Comparison of ENCODE assay signal across 8 mouse cellular contexts in genomic region chr6:86526961-86527740, GRCm38 (mm10). TPM values are rescaled to one million over a fixed set of nuclear protein-coding genes. Genes with fewer than 3 reads are reported as not detected.
DNase-seq lines count a peak whose midpoint lies in the region; ATAC-seq lines count a peak whose summit lies in the region.

No protein-coding gene starts in this region.

- no peaks in the 10 kb centered on the region for H3K9me3 ChIP-seq in forebrain, embryonic 12.5 days
- no peaks in the 10 kb centered on the region for H3K9me3 ChIP-seq in hindbrain, embryonic 14.5 days (ENCODE audit: control insufficient read depth, low read length)
- H3K9me3 ChIP-seq in liver, embryonic 11.5 days (ENCODE audit: control insufficient read depth, low read length) = no peaks in the 10 kb centered on the region
- H3K9me3 ChIP-seq in stomach, embryonic 16.5 days (replicated peaks; ENCODE audit: control insufficient read depth, low read length) = no peaks in the 10 kb centered on the region

- H3K9ac ChIP-seq in forebrain, embryonic 12.5 days = peak overlapping the region; percentile 99
- peak overlapping the region; percentile 90 for H3K9ac ChIP-seq in hindbrain, embryonic 14.5 days
- peak overlapping the region; percentile 99 for H3K9ac ChIP-seq in liver, embryonic 11.5 days (ENCODE audit: low read depth, low read length)
- peak overlapping the region; percentile 99 for H3K9ac ChIP-seq in stomach, embryonic 16.5 days (ENCODE audit: low read length)

- peak overlapping the region; percentile 100 for H3K27ac ChIP-seq in forebrain, embryonic 12.5 days
- H3K27ac ChIP-seq in hindbrain, embryonic 14.5 days = peak overlapping the region; percentile 100
- H3K27ac ChIP-seq in liver, embryonic 11.5 days (ENCODE audit: low read depth, low read length) = peak overlapping the region; percentile 99
- peak overlapping the region; percentile 100 for H3K27ac ChIP-seq in stomach, embryonic 16.5 days (ENCODE audit: low read length)

- no peaks in the 10 kb centered on the region for H3K27me3 ChIP-seq in forebrain, embryonic 12.5 days
- H3K27me3 ChIP-seq in hindbrain, embryonic 14.5 days (ENCODE audit: control insufficient read depth, insufficient read depth, low read length) = no peaks in the 10 kb centered on the region
- no peaks in the 10 kb centered on the region for H3K27me3 ChIP-seq in liver, embryonic 11.5 days (replicated peaks; ENCODE audit: control insufficient read depth, insufficient read depth, low read length)
- no peaks in the 10 kb centered on the region for H3K27me3 ChIP-seq in stomach, embryonic 16.5 days (ENCODE audit: control insufficient read depth, insufficient read depth, low read length)

- peak overlapping the region; percentile 92 for H3K4me2 ChIP-seq in forebrain, embryonic 12.5 days
- peak overlapping the region; percentile 99 for H3K4me2 ChIP-seq in hindbrain, embryonic 14.5 days (replicated peaks)
- H3K4me2 ChIP-seq in liver, embryonic 11.5 days = peak overlapping the region; percentile 77
- peak overlapping the region; percentile 66 for H3K4me2 ChIP-seq in stomach, embryonic 16.5 days (ENCODE audit: low read depth, low read length)

- peak overlapping the region; percentile 97 for H3K4me3 ChIP-seq in forebrain, embryonic 12.5 days (replicated peaks)
- peak overlapping the region; percentile 95 for H3K4me3 ChIP-seq in hindbrain, embryonic 14.5 days (replicated peaks; ENCODE audit: low read length)
- H3K4me3 ChIP-seq in liver, embryonic 11.5 days (ENCODE audit: low read depth, low read length) = peak overlapping the region; percentile 85
- peak overlapping the region; percentile 99 for H3K4me3 ChIP-seq in stomach, embryonic 16.5 days (replicated peaks; ENCODE audit: low read length)

- peaks cover 26% of the 10 kb centered on the region for H3K4me1 ChIP-seq in forebrain, embryonic 12.5 days
- H3K4me1 ChIP-seq in hindbrain, embryonic 14.5 days (replicated peaks; ENCODE audit: control insufficient read depth, insufficient read depth, low read length) = peaks cover 26% of the 10 kb centered on the region
- peaks cover 17% of the 10 kb centered on the region for H3K4me1 ChIP-seq in liver, embryonic 11.5 days (replicated peaks; ENCODE audit: control insufficient read depth, insufficient read depth, low read length)
- H3K4me1 ChIP-seq in stomach, embryonic 16.5 days (ENCODE audit: control insufficient read depth, insufficient read depth, low read length) = peaks cover 15% of the 10 kb centered on the region

- DNase-seq in gastrocnemius, adult 18-20 months (ENCODE audit: low spot score) = peak; percentile 80
- no peak for DNase-seq in gastrocnemius, postnatal 25 days
- peak; percentile 72 to 82 for DNase-seq in adrenal gland, postnatal 36 days
- peak; percentile 77 for DNase-seq in hindbrain, embryonic 14.5 days (ENCODE audit: low spot score)
- peak; percentile 91 for DNase-seq in liver, embryonic 11.5 days (ENCODE audit: low spot score)
- peak; percentile 61 to 85 for DNase-seq in monocyte, adult 2 months (ENCODE audit: low read depth in 1 of 2, low spot score in 2 of 2)

- 6% methylated on average over 49 of the region's 49 CpGs for WGBS in forebrain, embryonic 12.5 days
- 4% methylated on average over 49 of the region's 49 CpGs for WGBS in hindbrain, embryonic 14.5 days
- 5% methylated on average over 49 of the region's 49 CpGs for WGBS in liver, embryonic 11.5 days
- 5% methylated on average over 49 of the region's 49 CpGs for WGBS in stomach, embryonic 16.5 days

- peaks cover 33% of the 10 kb centered on the region for H3K36me3 ChIP-seq in forebrain, embryonic 12.5 days (replicated peaks)
- peaks cover 29% of the 10 kb centered on the region for H3K36me3 ChIP-seq in hindbrain, embryonic 14.5 days (replicated peaks; ENCODE audit: control insufficient read depth, insufficient read depth)
- peaks cover 7% of the 10 kb centered on the region; the same call in 1 of the 2 replicates for H3K36me3 ChIP-seq in liver, embryonic 11.5 days (ENCODE audit: control insufficient read depth, insufficient read depth, low read length)
- H3K36me3 ChIP-seq in stomach, embryonic 16.5 days (ENCODE audit: control insufficient read depth, insufficient read depth, low read length) = peaks cover 3% of the 10 kb centered on the region; the same call in 1 of the 2 replicates

- ATAC-seq in forebrain, embryonic 12.5 days (ENCODE audit: low FRiP score) = peak; percentile 76
- peak; percentile 64 for ATAC-seq in hindbrain, embryonic 14.5 days (ENCODE audit: low FRiP score)
- peak; percentile 54 for ATAC-seq in liver, embryonic 11.5 days (replicated peaks; ENCODE audit: low FRiP score)
- peak; percentile 61 for ATAC-seq in stomach, embryonic 16.5 days (ENCODE audit: insufficient read depth, low FRiP score)

RNA-seq across cellular contexts. Expression of gene Pcbp1, which starts 1.0 kb away (rescaled TPM):
- total RNA-seq in gastrocnemius, adult 18-20 months (2021) = 100 to 1,000 TPM; 114 to 128 TPM
- total RNA-seq in gastrocnemius, postnatal 25 days (2021) = 100 to 1,000 TPM in 1 of 2 experiments, 10 to 100 TPM in 1; 99.7 to 116 TPM
- total RNA-seq in adrenal gland, postnatal 36 days (2021) = 100 to 1,000 TPM; 316 to 364 TPM
- polyA plus RNA-seq in forebrain, embryonic 12.5 days (2016; fragmentation: Nextera tagmentation; extraction: Ambion mirVana) = 497 and 562 TPM in 2 replicates
- polyA plus RNA-seq in hindbrain, embryonic 14.5 days (2014; fragmentation: Nextera tagmentation; extraction: Ambion mirVana) = 313 and 316 TPM in 2 replicates
- polyA plus RNA-seq in liver, embryonic 11.5 days (2014; fragmentation: Nextera tagmentation; extraction: Ambion mirVana) = 543 and 554 TPM in 2 replicates
- polyA plus RNA-seq in stomach, embryonic 16.5 days (2015; fragmentation: Nextera tagmentation; extraction: Ambion mirVana) = 177 and 197 TPM in 2 replicates
